Mouse (Mus musculus) CD4-positive helper T cell, adult 2 months (primary cell): ENCODE results near the gene Nxpe2.
"Not testable (repeated sequence)": the region's sequence is repeated elsewhere in the genome, so short reads cannot be mapped to it uniquely, and the experiment has no call there.

ENCODE experiments used
- DNase-seq: peaks from one replicate; pipeline ENCODE4 v3.0.0-alpha.2; 2012; ENCODE audit warnings: low read depth, missing footprints, low spot score

Nxpe2 gene

DNA sequence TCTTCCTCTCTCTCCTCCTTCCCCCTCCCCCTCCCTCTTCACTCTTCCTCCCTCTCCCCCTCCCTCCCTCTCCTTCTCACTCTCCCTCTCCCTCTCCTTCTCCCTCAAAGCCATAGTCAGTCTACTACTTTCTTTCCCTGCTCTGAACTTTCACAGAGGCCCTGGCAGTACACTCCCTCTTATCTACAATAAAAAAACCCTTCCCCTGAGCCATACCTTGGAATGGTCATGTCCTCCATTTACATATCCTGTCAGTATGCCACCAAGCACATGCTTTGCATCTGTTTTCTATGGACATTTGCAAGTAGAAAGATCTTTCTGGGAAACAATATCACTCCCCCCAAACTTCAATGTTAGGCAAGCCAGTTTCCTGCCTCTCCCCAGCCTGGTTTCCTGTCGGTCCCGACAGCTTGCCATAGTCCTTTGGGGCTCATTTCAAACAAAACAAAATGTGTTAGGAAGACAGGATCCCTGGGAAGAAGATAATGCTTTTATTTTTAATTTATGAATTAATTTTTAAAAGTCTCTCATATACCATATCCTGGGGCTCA, at the start of gene Nxpe2:
Gene Nxpe2, minus strand, starts transcription at position 307 of the 551 bp plus-strand sequence.
- no peak for DNase-seq

DNA sequence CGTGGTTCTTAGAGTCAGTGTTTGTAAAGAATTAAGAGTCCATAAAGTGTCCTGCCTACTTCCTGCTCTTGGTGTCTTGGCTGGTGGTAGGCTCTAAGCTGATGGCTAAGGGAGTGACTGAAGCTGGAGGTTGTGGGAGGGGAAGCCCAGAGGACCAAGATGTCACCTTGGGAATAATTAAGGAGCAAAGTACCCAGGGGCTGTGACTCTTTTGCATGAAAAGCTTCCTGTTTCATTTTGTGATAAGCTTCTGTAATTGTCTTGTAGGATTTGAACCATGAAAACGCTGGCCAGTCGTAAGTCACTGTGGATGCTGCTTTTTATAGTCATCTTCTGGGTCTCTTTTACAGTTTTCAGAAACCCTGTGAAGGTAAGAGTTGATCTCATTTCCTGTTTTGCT, 36.7 kb upstream of the Nxpe2 start:
- no peak for DNase-seq

DNA sequence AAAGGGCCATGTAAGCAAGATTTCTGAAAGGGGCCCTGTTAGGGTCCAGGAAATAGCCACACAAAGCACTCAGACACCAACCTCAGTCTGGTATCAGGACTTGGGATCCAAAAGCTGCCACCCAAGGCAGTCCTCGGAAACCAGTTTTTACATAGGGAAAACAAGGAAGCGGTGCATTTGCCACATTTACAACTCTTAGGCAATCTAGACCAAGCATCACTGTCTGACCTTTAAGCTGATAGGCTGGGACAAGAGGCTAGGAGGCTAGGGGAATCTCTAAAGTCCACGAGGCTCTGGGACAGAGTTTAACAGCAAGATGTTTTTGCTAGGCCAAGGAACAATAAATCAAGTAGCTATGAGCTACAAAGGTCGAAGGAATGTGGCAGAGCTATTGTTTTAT, 35.2 kb upstream of the Nxpe2 start:
- DNase-seq = no peak

DNA sequence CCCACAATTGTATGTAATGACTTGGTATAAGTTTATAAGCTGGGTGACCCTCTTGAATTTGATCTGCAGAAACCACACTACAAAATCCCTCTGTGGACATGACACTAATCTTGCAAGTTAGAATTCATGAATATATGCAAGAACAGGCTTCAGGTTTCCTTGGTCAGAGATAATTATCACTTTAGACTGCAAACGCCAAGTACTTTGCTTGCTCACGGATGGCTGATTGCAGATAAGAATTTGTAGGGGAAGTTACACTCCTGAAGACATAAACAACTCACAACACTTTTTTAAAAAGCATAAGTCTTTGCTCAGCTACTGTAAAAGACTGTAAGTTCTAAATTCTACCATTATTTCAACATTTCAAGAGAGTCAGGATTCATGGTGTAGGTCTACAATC, 21.1 kb upstream of the Nxpe2 start:
- no peak for DNase-seq

DNA sequence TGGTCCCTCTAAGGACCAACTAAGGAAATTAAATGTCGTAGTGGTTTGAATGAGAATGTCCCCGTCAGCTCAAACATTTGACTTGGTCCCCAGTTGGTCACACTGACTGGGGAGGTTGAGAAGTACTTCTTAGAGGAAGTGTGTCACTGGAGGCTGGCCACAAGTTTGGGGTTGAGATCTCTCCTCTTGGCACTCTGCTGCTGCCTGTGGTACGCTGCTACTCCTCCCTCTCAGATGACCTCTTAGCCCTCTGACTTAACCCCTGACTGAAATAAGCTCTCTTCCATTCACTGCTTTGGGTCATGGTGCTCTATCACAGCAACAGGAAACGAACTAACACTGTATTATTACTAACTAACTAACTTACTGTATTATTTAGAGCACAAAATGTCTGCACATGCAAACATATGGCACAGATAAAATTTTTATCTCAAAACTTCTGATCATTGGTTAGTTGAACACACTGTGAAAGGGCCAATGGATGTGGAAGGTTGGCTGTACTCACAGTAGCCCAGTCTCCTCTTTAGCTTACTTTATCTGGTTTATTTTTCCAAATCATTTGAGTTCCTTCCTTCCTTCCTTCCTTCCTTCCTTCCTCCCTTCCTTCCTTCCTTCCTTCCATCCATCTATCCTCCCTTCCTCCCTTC, 20.1 kb upstream of the Nxpe2 start:
- DNase-seq = no peak

DNA sequence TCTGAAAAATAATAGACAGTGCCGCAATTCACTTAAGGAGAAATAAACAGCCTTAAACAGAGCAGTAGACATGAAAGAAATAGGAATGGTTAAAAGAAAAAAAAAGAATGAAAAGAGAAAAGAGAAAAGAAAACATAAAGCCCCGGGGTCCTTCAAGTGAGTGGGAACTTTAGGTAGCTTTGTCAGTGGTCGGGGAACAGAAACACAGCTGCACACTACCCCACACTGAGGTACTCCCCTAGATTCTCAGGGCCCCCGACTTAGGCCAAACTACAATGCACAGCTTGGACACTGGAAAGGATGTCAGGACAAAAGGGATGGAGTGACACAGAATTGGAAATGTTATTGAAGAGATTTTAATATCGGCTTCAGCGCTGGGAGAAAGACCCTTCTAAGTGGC, 9.5 kb upstream of the Nxpe2 start:
- no peak for DNase-seq

DNA sequence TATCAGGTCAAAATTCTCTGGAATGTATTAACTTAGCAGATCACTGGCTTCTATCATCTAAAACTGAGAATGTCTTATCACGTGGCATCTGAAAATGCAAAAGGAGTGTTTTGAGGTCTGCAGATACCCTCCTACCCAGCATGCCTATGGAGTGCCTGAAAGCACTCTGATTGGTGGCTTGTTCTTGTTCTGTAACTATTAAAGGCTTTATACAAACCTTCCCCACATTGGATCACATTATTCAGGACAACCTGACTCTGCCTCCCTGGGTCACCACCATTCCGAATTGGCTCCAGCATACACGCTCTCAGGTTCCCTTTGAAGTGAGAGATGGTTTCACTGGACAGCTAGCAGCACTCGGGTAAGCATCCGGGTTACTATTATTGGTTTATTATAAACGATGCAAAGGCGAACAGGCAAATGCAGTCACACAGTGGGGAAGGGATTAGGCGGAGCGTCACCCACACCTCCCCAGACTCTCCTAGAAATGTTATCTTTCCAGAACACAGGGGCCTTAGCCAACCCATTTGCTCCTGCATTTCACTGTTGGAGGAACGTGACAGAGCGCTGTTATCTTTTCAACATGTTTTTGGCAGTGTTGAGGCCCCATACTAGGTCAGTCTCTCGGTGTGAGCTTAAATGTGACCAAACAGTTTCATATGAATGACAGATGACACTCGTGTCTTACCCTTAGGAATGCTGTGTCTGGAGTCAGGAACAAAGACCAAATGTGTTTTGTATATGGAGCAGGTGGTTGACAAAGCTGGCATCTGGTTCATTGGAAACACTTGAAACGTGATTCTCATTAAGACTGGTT, 8.8 kb upstream of the Nxpe2 start:
- DNase-seq = no peak

DNA sequence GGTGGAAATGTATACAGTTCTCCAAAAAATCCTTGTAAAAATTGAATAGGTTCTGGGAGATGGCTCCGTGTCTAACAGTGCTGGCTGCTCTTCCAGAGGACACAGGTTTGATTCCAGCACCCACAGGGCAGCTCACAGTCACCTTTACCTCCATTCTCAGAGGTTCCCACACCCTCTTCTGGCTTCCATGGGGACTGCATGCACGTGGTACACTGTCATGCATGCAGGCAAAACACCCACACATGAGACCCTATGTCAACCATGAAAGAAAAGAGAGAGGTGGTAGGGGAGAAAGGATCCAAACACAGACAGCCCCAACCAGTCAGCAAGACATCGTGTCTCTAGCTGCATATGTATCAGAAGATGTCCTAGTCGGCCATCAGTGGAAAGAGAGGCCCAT, 7.6 kb upstream of the Nxpe2 start:
- no peak for DNase-seq

DNA sequence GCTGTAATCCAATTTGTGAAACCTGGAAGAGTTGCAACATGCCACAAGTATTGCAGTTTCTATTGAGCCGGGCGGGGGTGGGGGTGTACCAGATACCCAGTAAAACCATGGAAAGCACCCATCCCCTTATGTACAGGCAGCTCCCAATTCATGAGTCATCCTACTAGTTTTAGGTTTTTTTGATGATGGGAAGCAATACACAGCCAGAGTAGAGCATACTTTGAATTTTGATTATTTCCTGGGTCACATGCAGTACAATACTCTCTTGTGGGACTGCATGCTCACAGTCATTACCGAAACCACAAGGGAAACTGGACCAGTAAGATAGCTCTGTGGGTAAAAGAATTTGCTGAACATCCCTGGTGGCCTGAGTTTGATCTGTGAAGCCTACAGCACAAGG, 3.8 kb upstream of the Nxpe2 start:
- DNase-seq = peak; percentile 16

DNA sequence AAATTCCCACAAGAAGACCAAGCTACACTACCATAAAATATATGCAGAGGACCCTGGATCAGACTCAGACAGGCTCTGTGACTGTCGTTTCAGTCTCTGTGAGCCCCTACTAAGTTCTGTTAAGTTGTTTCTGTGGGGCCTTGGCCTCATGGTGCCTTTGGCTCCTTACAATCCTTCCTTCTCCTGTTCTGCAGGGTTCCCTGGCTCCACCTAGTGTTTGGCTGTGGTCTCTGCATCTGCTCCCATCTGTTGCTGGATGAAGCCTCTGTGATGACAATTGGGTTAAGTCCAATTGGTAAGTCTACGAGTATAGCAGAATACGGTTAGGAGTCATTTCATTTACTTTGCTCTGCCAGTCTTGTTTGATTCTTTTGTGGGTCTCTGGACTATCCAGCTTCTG, 1.5 kb upstream of the Nxpe2 start:
- DNase-seq = peak; percentile 38

DNA sequence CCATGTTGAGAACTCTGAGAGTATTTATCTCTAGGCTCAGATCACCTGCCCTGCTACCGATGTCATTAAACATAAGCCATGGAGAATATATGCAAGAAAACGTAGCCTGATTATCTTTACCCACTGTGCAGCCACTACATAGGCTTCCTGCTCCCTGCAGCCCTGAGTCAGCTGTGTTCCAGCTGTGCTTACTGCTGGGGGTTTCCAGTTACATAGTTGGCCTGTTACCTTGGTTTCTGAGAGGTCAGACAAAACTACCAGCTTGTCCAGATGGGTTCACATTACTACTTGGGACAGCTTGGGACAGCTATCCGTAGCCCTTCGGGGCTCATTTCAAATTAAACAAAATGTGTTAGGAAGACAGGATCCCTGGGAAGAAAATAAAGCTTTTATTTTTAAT, 868 bp upstream of the Nxpe2 start:
- no peak for DNase-seq

DNA sequence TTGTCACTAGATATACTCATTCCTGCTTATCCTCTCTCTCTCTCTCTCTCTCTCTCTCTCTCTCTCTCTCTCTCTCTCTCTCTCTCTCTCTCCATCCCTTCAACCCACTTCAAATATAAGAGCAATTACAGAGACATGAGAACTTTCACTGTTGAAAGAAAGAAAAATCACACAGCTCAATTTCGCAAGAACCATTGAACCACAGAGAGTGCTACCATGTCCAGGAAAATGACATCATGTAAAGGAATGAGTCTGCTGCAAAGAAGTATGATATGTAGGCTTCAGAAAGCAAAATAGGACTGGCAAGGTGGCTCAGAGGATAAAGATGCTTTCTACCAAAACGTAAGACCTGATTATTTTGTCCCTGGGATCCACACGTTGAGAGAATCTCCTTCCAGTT, 7.4 kb downstream of the Nxpe2 start:
- DNase-seq = no peak

DNA sequence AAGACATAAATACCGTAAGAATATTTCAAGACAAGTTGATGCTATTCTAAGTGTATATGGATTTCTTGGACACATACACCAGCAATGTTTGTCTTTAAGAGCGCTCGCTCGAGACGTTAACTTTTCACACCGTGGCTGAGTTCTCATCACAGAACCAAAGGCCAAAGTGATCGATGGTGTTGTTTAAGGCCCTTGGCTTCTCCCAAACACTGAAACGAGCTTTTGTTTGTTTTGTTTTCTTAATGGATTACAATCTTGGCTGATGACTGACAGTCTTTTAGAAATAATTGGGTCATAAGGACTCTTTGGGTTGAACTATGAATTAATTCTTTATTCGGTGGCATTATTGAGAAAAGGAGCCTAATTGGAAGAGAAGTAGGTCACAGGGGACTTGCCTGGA, 7.8 kb downstream of the Nxpe2 start:
- no peak for DNase-seq

DNA sequence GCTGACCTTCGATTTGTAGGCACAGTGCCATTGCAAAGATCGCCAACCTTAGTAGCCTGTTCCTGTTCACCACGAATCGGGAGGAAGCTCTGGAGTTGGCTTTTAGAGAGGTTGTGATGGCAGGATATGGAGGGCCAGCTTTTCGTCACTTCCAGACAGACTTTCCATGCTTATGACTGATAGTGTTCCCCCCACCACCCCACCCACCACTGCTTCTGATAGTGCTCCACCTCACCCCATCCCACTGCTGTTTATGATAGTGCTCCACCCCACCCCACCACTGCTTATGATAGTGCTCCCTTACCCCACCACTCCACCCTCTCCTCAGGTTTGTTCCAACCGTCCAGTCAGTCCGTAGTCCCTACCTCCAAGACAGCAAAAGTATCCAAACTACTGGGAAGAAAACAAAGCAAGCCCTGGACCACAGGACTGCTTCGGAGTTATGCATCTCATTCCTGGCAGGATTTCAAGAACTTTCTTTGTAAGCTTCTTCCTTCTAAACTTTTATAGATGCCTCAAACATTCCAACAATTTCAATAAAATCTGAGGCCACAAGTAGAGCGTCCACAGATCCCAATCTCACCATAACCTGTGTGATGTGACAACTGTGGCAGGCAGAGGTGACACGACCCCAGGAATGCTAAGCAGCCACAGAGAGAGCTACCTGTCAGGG, 12.4 kb downstream of the Nxpe2 start:
- DNase-seq = no peak

DNA sequence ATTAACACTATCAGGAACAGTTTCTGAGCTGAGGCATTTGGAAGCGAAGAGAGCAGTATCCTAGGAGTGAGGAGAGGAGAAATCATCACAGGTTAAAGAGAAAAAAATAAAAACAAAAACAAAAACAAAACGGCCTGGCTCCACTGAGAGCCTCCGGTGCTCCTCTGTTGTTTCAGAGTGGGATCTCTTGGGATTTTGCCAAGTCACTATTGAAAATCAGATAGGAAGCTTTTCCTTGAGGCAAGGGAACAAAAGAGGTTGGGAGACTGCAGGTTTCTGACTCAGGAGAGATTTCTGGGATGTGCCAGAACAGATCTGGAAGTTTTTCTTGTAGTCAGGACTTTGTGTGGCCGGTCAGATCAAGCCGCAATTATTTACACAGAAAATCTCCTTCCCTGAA, 13.7 kb downstream of the Nxpe2 start:
- DNase-seq = no peak

DNA sequence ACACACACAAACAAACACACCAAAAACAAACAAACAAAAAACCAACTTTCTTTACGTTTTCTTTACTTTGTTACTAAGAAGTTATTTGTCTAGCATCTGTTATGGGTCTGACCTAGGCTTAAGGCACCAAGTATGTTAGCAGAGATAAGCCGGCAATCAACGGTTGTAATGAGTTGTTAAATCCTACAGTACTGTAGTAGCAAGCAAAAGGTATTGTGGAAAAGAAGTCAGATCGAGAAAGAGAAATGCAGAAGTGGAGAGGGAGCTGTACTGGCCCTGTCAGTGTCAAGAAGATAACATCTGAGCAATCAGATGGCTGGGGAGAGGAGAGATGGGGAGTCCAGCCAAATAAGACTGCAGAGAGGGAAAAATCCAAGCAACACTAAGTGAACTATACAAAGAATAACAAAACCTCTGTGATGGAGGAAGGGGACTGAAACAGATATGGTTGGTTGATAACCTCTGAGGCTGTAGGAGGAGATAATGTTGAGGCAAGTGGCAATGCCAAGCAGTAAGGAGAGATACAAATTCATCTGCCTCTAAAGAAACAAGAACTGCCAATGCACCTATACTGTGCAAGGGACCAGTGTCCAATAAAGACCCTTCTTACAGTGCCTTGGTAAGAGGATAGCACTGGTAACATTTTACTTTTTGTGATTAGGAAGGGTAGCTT, 14.3 kb downstream of the Nxpe2 start:
- DNase-seq = no peak

DNA sequence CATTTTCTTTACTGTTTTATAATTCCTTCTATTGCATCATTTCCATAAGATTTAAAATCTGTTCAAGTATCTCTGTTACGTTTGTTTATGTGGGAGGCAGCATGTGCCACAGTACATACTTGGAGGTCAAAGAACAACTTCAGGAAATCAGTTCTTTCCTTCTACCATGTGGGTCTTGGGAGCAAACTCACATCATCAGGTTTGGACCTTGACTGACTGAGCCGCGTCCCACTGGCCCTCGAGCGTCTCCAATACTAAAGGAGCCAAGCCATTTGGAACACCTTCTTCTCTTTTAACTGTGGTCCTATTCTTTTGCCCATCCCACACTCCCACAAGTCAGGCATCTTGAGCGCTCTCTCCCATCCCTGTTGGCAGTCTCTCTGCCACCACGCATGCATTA, 23.7 kb downstream of the Nxpe2 start:
- no peak for DNase-seq

DNA sequence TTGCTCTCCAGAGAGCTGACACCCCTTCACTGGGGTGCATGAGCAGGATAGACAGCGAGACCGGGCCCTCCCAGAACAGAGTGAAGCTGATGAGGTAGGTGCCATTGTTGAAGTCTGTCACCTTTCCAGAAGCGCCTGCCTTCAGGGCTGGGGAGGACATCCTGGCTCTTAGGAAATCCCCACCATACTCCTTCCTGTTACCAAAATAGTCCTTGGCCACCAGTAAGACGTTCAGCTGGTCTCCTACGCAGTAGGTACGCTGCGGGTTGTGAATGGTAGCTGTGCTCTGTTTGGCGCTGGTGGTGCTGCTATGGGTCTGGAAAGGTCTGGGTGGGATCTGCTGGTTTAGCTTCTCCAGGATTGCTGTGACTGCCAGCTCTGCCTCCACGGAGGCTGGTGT, 26.9 kb downstream of the Nxpe2 start:
- DNase-seq = no peak

DNA sequence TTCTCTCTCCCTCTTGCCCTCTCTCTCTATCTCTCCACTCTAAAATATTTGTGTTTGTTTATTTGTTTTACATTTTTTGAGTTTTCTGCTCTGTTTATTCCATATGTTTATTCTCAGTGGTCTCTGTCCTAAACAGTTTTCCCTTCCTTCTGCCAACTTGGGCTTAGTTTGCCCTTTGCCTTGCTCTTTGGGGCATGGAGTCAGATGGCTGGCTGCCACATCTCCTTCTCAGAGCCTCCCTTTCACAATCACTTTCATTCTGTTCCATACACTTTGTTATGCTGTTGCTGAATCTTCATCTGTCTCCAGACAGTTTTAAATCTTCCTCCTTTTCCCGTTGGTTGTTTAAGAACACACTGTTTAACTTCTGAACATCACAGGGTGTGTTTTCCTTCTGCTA, 37.4 kb downstream of the Nxpe2 start:
- DNase-seq = no peak

DNA sequence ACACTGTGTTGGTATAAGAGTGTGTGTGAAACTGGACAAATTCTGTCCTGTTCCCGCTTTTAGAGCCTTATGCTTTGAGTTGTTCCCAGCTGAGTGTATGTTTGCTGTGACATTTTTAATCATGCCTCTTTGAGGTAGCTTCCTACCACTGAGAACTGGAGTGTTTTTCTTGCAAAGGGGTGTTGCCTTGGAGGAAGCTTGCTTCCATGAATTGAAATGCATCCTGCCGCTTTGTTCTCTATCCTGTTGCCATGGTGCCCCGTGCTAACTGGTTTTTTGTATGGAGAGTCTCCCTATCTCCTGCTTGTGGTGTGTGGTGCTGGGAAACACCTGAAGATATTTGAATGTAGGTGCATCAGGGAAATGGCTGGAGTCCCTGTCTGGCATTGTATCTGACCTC, 39.1 kb downstream of the Nxpe2 start:
- DNase-seq = no peak

DNA sequence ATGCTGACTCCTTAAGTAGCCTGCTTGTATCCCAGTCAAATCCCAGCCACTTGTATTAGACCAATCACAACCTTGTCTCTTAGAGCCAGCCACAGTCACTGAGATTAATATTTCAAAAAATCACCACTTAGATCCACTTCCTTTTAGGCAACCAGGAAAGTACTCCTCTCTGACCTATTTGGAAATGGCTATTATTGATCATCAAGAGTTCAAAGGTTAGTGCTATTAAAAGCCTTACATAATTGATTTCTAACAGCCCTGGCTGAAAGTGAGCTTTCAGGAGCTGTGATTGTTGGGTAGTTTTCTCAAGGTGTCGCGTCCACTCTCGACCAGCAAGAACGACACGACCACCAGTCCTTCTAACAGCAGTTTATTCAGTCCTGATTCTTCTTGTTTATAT, 42.0 kb downstream of the Nxpe2 start:
- DNase-seq = no peak

DNA sequence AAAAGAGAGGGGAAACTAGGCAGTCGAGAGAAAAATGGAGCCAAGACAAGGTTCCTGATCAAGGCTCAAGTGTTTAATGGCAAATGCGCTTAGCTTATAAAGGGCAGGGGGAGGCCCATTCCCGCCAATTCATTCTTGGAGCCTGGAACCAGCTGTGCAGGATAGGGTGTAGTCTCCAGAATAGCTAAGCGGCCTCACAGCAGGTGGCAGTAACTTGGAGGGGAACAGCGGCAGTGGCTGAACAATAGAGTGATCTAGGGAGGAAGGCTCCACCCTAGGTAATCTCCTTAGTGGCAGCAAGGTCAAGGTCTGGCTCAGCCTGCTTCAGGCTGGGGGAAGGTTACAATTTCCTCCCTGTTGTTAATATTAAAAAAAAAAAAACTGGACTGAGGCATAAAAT, 49.7 kb downstream of the Nxpe2 start:
- not testable (repeated sequence) for DNase-seq
